Mouse (Mus musculus): Measurements from ENCODE around the gene Zyx.

- TF ChIP-seq CTCF (IDR thresholded peaks at IDR 0.05; ENCODE audit: low read depth, low read length) = no peak
- TF ChIP-seq GATA1 (IDR thresholded peaks at IDR 0.05; ENCODE audit: borderline replicate concordance, low read length) = no peak
- no peak for TF ChIP-seq GATA2 (IDR thresholded peaks at IDR 0.05; ENCODE audit: borderline replicate concordance, low read depth, low read length)
- no peak for TF ChIP-seq POLR2AphosphoS5 (IDR thresholded peaks at IDR 0.05; ENCODE audit: insufficient replicate concordance, low read depth, low read length)
- no peak for TF ChIP-seq TAL1 (conservative IDR thresholded peaks at IDR 0.05; ENCODE audit: low read depth, low read length)
These were observed 10.9 kb downstream of the Zyx start for GRCm38 (mm10) chr6:42360231-42360840.
